Mouse (Mus musculus) ovary, adult 10 weeks (tissue): ENCODE measurements around the gene Tnfsf15. TPM values are rescaled to one million over a fixed set of nuclear protein-coding genes. Genes with fewer than 3 reads are reported as not detected.

ENCODE experiments used
- polyA plus RNA-seq: library from polyadenylated mRNA; stranded (reverse); fragments of 350-450 nt; fragmentation: Illumina TruSeq; extraction: RNeasy Lipid Tissue Mini Kit (QIAGEN cat#74804); gene quantifications from one replicate; pipeline ENCODE4 v1.2.3, GENCODE M21; 2014

The Tnfsf15 gene
- polyA plus RNA-seq, result 1.2 TPM

GRCm38 (mm10) chr4:63744693-63745171 is at the start of gene Tnfsf15:
Gene Tnfsf15 (minus strand): TSS chr4:63745113.

Other genes starting within 250 kb of the Tnfsf15 start
- gene Whrn, start 249.1 kb downstream of the Tnfsf15 start, polyA plus RNA-seq, result 0.68 TPM
- gene Atp6v1g1, start 200.3 kb downstream of the Tnfsf15 start, polyA plus RNA-seq, result 327 TPM
- gene Tmem268, start 186.3 kb downstream of the Tnfsf15 start, polyA plus RNA-seq, result 4.7 TPM
- gene Gm11213, start 139.9 kb downstream of the Tnfsf15 start, polyA plus RNA-seq, result not detected
- not detected for gene Tex48, start 122.7 kb downstream of the Tnfsf15 start, polyA plus RNA-seq
- not detected for gene Gm11214, start 81.7 kb downstream of the Tnfsf15 start, polyA plus RNA-seq
- 0.20 TPM for gene Tnfsf8, start 116.2 kb upstream of the Tnfsf15 start, polyA plus RNA-seq